Mouse (Mus musculus): ENCODE data around the gene Rnf113a2.

GRCm38 (mm10) chr12:84417605-84417922 lies 568 bp downstream of the Rnf113a2 start:
- no peak for TF ChIP-seq USF1 (IDR thresholded peaks at IDR 0.05; ENCODE audit: low read depth)
- TF ChIP-seq CEBPB (IDR thresholded peaks at IDR 0.05; ENCODE audit: insufficient read depth, poor library complexity, severe bottlenecking): no peak
- no peak for TF ChIP-seq SRF (IDR thresholded peaks at IDR 0.05; ENCODE audit: control insufficient read depth, insufficient read length, low read depth)
- TF ChIP-seq MAX (IDR thresholded peaks at IDR 0.05; ENCODE audit: low read depth): no peak
- TF ChIP-seq POLR2A (IDR thresholded peaks at IDR 0.05; ENCODE audit: insufficient read length, low read depth): no peak
- no peak for TF ChIP-seq REST (IDR thresholded peaks at IDR 0.05; ENCODE audit: insufficient read depth, insufficient read length)
- TF ChIP-seq TCF12 (IDR thresholded peaks at IDR 0.05; ENCODE audit: insufficient read depth, poor library complexity, severe bottlenecking): no peak
- TF ChIP-seq POLR2AphosphoS2 (IDR thresholded peaks at IDR 0.05; ENCODE audit: insufficient read length, low read depth): no peak
